Mouse (Mus musculus) hindbrain, embryonic 15.5 days (tissue): ENCODE results near the gene Letm1. TPM values are rescaled to one million over a fixed set of nuclear protein-coding genes. Genes with fewer than 3 reads are reported as not detected.

Source experiments
- ATAC-seq: fragments of 200-750 bp; cut with Nextera tagmentation; 2 replicates; pipeline ENCODE4 v1.8.0; 2017; ENCODE audit warnings: low read depth, moderate number of reproducible peaks, moderate TSS enrichment; ENCODE audit not compliant: low FRiP score
- H3K27ac ChIP-seq: fragments of 300-500 bp; sonication (generic); replicated peaks from 2 replicates; pipeline ENCODE4 v1.5.1; 2015; ENCODE audit warnings: mild to moderate bottlenecking, inconsistent platforms
- H3K27me3 ChIP-seq: fragments of 300-500 bp; sonication (generic); 2 replicates; pipeline ENCODE4 v1.6.1; 2015; ENCODE audit warnings: control low read depth, inconsistent platforms
- H3K36me3 ChIP-seq: fragments of 300-500 bp; sonication (generic); 2 replicates; pipeline ENCODE4 v1.6.1; 2015; ENCODE audit warnings: control low read depth, inconsistent platforms
- H3K4me1 ChIP-seq: fragments of 300-500 bp; sonication (generic); replicated peaks from 2 replicates; pipeline ENCODE4 v1.6.1; 2015; ENCODE audit warnings: control low read depth, inconsistent platforms
- H3K4me2 ChIP-seq: fragments of 300-500 bp; sonication (generic); 2 replicates; pipeline ENCODE4 v1.6.1; 2015; ENCODE audit warnings: moderate library complexity, mild to moderate bottlenecking, inconsistent platforms
- H3K4me3 ChIP-seq: fragments of 300-500 bp; sonication (generic); 2 replicates; pipeline ENCODE4 v1.5.1; 2015; ENCODE audit warnings: mild to moderate bottlenecking, inconsistent platforms
- H3K9ac ChIP-seq: fragments of 300-500 bp; sonication (generic); 2 replicates; pipeline ENCODE4 v1.6.1; 2015; ENCODE audit warnings: inconsistent platforms
- H3K9me3 ChIP-seq: fragments of 300-500 bp; sonication (generic); 2 replicates; pipeline ENCODE4 v1.6.1; 2016; ENCODE audit warnings: control low read depth, inconsistent platforms
- WGBS: fragments of 180-500 bp; shearing (Covaris S2); methylation state at CpG from one replicate; pipeline ENCODE4 v1.1.7; 2015; 5-methylcytosine and 5-hydroxymethylcytosine counted together
- polyA plus RNA-seq: library from polyadenylated mRNA; unstranded; fragments of >200 nt; fragmentation: Nextera tagmentation; extraction: Ambion mirVana; gene quantifications from 2 replicates; pipeline ENCODE4 v1.2.1, GENCODE M21; 2015

Gene Letm1
- polyA plus RNA-seq, 1 experiment from 2014 or later = 76.7 TPM

GRCm38 (mm10) chr5:33701832-33702231 is 80.8 kb downstream of the Letm1 start:
- WGBS = 79% methylated on average over 11 of the region's 11 CpGs
- Histone ChIP-seq H3K9me3 (no peaks in the 10 kb centered on the region), H3K4me3 (no peak overlapping the region), H3K9ac (no peak overlapping the region), H3K27me3 (no peaks in the 10 kb centered on the region), H3K27ac (no peak overlapping the region; the same call in 1 of the 2 replicates), H3K36me3 (no peaks in the 10 kb centered on the region), H3K4me2 (no peak overlapping the region), H3K4me1 (peaks cover 31% of the 10 kb centered on the region)
- no peak for ATAC-seq

- Histone ChIP-seq H3K27ac (peak overlapping the region; percentile 13; the same call in 1 of the 2 replicates), H3K4me2 (no peak overlapping the region), H3K9ac (no peak overlapping the region), H3K27me3 (peaks cover 11% of the 10 kb centered on the region), H3K4me3 (no peak overlapping the region), H3K36me3 (no peaks in the 10 kb centered on the region), H3K9me3 (no peaks in the 10 kb centered on the region), H3K4me1 (peaks cover 42% of the 10 kb centered on the region)
- WGBS = 54% methylated on average over 13 of the region's 13 CpGs
- ATAC-seq = no peak
These were observed 82.6 kb downstream of the Letm1 start for GRCm38 (mm10) chr5:33700010-33700409.

DNA sequence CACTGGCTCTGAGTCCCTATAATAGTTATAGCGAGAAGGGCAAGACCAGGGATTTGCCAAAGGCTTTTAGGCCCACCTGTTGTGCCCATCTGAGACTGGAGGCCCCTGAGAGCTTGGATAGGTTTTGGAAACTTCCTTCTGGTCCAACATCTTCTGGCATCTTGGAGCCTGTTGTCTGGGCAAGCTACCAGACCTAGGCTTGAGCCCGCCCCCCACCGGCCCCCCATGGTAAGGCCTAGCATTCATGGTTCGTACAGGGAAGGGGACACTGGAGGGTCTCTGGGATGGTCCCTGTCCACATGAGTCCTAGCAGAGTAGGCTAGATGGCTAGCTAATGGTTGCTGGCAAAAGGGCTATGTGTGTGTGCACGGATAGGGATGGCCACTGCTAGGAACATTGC is 83.9 kb downstream of the Letm1 start:
- H3K4me2 ChIP-seq = no peak overlapping the region
- peak overlapping the region; percentile 67; the same call in 1 of the 2 replicates for H3K27ac ChIP-seq
- H3K9ac ChIP-seq = no peak overlapping the region
- peaks cover 17% of the 10 kb centered on the region for H3K27me3 ChIP-seq
- no peaks in the 10 kb centered on the region for H3K9me3 ChIP-seq
- no peak for ATAC-seq
- H3K36me3 ChIP-seq = no peaks in the 10 kb centered on the region
- H3K4me1 ChIP-seq = peaks cover 40% of the 10 kb centered on the region
- 73% methylated on average over 5 of the region's 5 CpGs for WGBS
- no peak overlapping the region for H3K4me3 ChIP-seq

DNA sequence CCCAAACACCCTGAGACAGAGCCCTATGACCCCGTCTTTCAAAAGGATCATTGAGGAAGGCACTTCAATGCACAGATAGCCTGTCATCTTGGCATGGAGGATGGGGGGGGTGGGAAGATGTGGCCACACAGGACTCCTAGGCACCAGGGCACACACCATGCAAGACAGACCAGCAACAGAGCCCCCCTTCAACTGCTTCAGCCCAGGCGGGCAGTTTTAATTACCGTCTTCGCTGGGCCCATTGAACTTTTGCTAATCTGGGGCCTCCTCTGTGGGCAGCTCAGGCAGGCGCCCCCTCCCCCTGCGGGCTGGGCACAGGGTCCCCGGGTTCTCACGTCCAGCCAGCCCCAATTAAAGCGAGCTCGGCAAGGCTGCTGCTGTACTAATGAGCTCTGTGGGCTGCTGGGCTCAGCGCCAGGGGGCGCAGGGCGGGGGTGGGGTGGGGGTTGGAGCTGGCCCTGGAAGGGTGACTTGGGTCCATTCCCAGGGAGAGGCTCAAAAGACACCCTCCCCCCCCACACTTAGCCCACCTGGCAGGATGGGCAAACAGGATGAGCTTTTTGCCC is 84.6 kb downstream of the Letm1 start:
- peak; percentile 57 for ATAC-seq
- 14% methylated on average over 13 of the region's 13 CpGs for WGBS
- Histone ChIP-seq H3K27me3 (peaks cover 17% of the 10 kb centered on the region), H3K4me3 (no peak overlapping the region), H3K4me1 (peaks cover 40% of the 10 kb centered on the region), H3K4me2 (no peak overlapping the region), H3K36me3 (no peaks in the 10 kb centered on the region), H3K27ac (peak overlapping the region; percentile 67), H3K9me3 (no peaks in the 10 kb centered on the region), H3K9ac (no peak overlapping the region)

- 19% methylated on average over 1 of the region's 1 CpGs for WGBS
- Histone ChIP-seq H3K9ac (no peak overlapping the region), H3K9me3 (no peaks in the 10 kb centered on the region), H3K36me3 (no peaks in the 10 kb centered on the region), H3K27ac (peak overlapping the region; percentile 53), H3K4me1 (peaks cover 44% of the 10 kb centered on the region), H3K4me3 (no peak overlapping the region), H3K27me3 (peaks cover 17% of the 10 kb centered on the region), H3K4me2 (no peak overlapping the region)
- no peak for ATAC-seq
These were observed 85.1 kb downstream of the Letm1 start for GRCm38 (mm10) chr5:33697534-33697933.

- ATAC-seq = no peak
- H3K27me3 ChIP-seq = peaks cover 17% of the 10 kb centered on the region
- peaks cover 47% of the 10 kb centered on the region for H3K4me1 ChIP-seq
- H3K27ac ChIP-seq = no peak overlapping the region
- no peak overlapping the region for H3K4me2 ChIP-seq
- no peak overlapping the region for H3K9ac ChIP-seq
- H3K9me3 ChIP-seq = no peaks in the 10 kb centered on the region
- 59% methylated on average over 5 of the region's 5 CpGs for WGBS
- no peaks in the 10 kb centered on the region for H3K36me3 ChIP-seq
- H3K4me3 ChIP-seq = no peak overlapping the region
These were observed 86.2 kb downstream of the Letm1 start for GRCm38 (mm10) chr5:33696430-33696829.

GRCm38 (mm10) chr5:33695718-33696121 is 86.9 kb downstream of the Letm1 start:
- H3K9ac ChIP-seq = peak overlapping the region; percentile 15
- peak overlapping the region; percentile 40 for H3K4me3 ChIP-seq
- H3K4me2 ChIP-seq = peak overlapping the region; percentile 83
- H3K4me1 ChIP-seq = peaks cover 47% of the 10 kb centered on the region
- H3K36me3 ChIP-seq = no peaks in the 10 kb centered on the region
- peaks cover 20% of the 10 kb centered on the region for H3K27me3 ChIP-seq
- peak overlapping the region; percentile 54; the same call in 1 of the 2 replicates for H3K27ac ChIP-seq
- ATAC-seq = no peak
- no peaks in the 10 kb centered on the region for H3K9me3 ChIP-seq
- 4% methylated on average over 24 of the region's 24 CpGs for WGBS

DNA sequence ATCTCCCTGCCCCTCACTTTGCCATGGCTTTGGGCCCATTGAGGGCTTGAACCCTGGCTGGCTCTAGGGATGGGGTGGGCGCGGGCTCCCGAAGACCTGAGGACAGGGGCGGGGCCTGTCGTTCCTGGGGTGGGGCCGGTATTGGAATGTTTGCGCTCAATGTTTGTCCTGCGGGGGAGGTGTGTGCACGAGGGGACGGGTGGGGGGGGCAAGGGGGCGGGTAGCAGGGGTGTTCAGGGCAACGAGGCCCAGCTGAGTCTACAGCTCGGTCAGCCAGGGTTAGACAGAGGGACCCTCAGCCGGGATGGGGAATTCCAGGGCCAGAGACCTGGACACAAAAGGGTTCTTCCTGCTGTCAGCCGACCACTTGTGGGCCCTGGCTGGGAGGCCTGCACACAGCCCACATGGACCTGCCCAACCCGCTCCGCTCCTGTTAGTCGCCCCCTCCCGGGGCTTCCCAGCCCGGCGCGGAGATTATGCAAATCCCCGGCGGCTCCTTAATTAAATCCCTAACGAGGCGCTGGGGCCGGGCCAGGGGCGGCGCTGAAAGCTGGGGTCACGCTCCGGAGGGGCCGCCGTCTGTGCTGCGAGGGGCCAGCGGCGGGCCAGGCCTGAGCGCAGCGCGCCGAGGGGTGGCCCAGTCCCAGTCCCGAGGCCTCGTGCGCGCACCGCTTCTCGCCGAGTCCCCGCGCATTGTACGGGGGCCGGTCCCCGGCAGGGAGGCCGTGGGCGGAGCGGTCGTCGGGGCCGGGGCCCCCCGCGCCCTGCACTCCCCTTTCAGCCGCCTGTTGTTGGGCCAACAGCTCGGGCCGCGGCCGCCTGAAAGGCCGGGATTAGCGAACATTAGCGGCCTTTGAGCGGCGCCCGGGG is 87.5 kb downstream of the Letm1 start:
- ATAC-seq = peak; percentile 65
- H3K4me3 ChIP-seq = peak overlapping the region; percentile 40
- H3K4me1 ChIP-seq = peaks cover 51% of the 10 kb centered on the region
- peaks cover 21% of the 10 kb centered on the region for H3K27me3 ChIP-seq
- peak overlapping the region; percentile 15 for H3K9ac ChIP-seq
- no peaks in the 10 kb centered on the region for H3K9me3 ChIP-seq
- H3K27ac ChIP-seq = peak overlapping the region; percentile 54; the same call in 1 of the 2 replicates
- 2% methylated on average over 63 of the region's 71 CpGs for WGBS
- peak overlapping the region; percentile 83 for H3K4me2 ChIP-seq
- no peaks in the 10 kb centered on the region for H3K36me3 ChIP-seq

- WGBS = 38% methylated on average over 9 of the region's 9 CpGs
- no peak for ATAC-seq
- Histone ChIP-seq H3K9ac (no peak overlapping the region), H3K9me3 (no peaks in the 10 kb centered on the region), H3K4me1 (peaks cover 57% of the 10 kb centered on the region), H3K27ac (no peak overlapping the region), H3K4me3 (no peak overlapping the region), H3K4me2 (peak overlapping the region; percentile 83; the same call in 1 of the 2 replicates), H3K36me3 (no peaks in the 10 kb centered on the region), H3K27me3 (peaks cover 21% of the 10 kb centered on the region)
These were observed 88.2 kb downstream of the Letm1 start for GRCm38 (mm10) chr5:33694461-33694847.

DNA sequence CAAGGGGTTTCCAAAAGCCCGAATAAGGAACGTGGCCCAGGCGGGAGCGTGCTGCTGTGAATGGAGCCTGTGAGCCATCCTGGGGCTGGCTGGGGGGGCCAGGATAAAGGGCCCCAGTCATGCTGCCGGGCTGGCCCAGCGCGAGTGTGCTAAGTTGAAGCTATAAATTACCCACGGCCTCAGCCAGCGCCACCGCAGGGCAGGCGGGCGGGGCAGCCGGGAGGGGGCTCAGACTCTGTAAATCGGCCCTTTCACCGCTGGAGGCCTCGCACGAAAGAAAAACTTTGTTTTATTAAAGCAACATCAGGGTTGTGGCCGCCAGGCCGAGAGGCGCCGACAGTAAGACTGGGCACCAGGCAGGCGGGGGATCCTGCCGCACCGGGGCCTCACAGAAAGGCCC is 90.2 kb downstream of the Letm1 start:
- Histone ChIP-seq H3K9me3 (no peaks in the 10 kb centered on the region), H3K27me3 (peaks cover 21% of the 10 kb centered on the region), H3K36me3 (no peaks in the 10 kb centered on the region), H3K4me3 (no peak overlapping the region), H3K4me1 (peaks cover 56% of the 10 kb centered on the region), H3K9ac (no peak overlapping the region), H3K4me2 (no peak overlapping the region), H3K27ac (peak overlapping the region; percentile 56)
- ATAC-seq = no peak
- 3% methylated on average over 24 of the region's 24 CpGs for WGBS

DNA sequence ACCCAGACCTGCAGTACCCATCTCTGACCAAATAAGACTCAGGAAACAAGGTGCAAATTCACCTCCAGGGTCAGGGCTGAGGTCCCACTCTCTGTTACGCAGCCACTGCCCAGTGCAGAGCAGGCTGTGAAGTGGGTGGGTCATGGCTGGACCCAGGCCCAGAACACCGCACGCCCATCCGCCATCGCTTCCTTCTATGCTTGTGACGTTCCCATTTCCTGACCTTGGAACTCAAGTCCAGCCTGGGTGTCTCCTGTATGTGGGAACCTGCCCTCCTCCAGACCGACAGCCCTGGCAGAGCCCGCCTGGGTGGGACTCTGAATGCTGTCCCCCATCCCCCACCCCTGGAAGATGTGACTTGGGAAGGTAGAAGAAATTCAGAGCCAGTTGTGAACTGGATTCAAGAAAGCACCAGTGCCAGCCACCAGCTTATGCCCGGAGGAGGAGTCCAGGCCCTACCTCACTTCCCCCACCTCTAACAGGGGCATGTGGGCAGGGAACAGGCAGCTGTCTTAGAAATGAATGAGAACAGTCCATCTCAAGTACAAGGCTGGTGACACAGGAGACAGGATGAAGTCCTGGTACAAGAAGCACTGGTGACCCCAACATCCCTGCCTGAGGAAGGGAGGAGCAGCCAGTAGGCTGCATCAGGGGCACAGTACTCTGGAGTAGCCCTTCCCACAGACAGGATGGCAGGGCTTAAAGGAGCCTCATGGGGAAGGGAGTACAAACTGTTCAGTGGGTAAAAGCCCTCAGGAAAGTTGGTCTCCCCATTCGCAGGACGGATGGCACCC is 92.6 kb downstream of the Letm1 start:
- peaks cover 14% of the 10 kb centered on the region for H3K27me3 ChIP-seq
- H3K4me3 ChIP-seq = no peak overlapping the region
- ATAC-seq = peak; percentile 60
- 44% methylated on average over 11 of the region's 11 CpGs for WGBS
- H3K27ac ChIP-seq = peak overlapping the region; percentile 71
- H3K4me1 ChIP-seq = peaks cover 35% of the 10 kb centered on the region
- H3K4me2 ChIP-seq = peak overlapping the region; percentile 18; the same call in 1 of the 2 replicates
- H3K36me3 ChIP-seq = no peaks in the 10 kb centered on the region
- no peaks in the 10 kb centered on the region for H3K9me3 ChIP-seq
- H3K9ac ChIP-seq = no peak overlapping the region
